Mouse (Mus musculus): ENCODE measurements around the gene Nmt1. TPM values are rescaled to one million over a fixed set of nuclear protein-coding genes. Genes with fewer than 3 reads are reported as not detected.

The Nmt1 gene
- polyA plus RNA-seq, 2 experiments = 22.3 to 44.3 TPM

DNA sequence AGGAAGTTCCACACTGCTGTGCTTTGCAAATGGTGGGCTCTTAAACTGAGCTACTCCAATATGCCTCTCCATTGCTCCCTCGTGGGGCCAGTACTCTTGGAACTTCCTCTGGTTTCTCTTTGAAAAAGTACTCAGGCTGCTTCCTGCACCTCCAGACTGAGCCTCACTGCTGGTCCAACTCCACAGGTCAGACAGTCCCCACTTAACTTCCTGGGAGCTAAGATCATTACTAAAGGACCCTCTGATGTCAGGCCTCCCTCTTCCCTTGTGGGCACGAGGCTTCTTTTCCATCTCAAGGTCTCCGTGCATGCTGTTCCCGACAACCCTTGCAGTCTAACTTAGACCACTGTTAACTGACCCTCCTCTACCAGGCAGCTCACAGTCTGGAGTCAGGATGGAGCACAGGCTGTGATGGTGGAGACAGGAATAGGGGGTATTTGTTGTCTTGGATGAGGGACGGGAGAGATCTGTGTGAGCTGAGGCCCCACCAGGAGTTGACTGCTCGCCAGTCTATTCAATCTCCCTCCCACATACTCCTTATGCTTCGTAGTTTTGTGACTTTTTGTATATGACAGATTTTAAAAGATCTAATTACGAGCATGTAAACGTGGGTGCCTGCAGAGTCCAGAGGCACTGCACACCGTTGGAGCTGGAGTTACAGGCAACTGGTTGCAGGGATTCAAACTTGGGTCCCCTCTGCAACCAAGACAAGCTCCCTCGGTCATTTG lies 22.6 kb upstream of the Nmt1 start:
- Histone ChIP-seq H3K4me3 (ENCODE audit: insufficient read depth in 1 of 2, low read depth in 2 of 2, low read length in 2 of 2) (no peak overlapping the region), H3K27ac (no peak overlapping the region), H3K27me3 (ENCODE audit: control insufficient read depth, insufficient read depth, low read length) (no peaks in the 10 kb centered on the region), H3K9me3 (ENCODE audit: control insufficient read depth, low read length) (no peaks in the 10 kb centered on the region), H3K4me2 (ENCODE audit: low read depth) (no peak overlapping the region), H3K36me3 (replicated peaks; ENCODE audit: control insufficient read depth, insufficient read depth, low read depth) (no peaks in the 10 kb centered on the region), H3K4me1 (replicated peaks; ENCODE audit: control insufficient read depth in 2 of 2, insufficient read depth in 2 of 2, low read length in 1 of 2) (peaks cover 0 to 17% of the 10 kb centered on the region in 2 experiments; a peak in 2 of 4 replicates), H3K9ac (replicated peaks) (no peak overlapping the region)
- ATAC-seq (ENCODE audit: insufficient read depth) = no peak
- WGBS (ENCODE audit: insufficient replicate concordance) = 61% methylated on average over 11 of the region's 11 CpGs
- DNase-seq (ENCODE audit: low read depth in 3 of 3, low spot score in 3 of 3) = no peak
- TF ChIP-seq EP300 (IDR thresholded peaks at IDR 0.05; ENCODE audit: low read depth) (no peak), CTCF (IDR thresholded peaks at IDR 0.05; ENCODE audit: low read depth) (no peak)

DNA sequence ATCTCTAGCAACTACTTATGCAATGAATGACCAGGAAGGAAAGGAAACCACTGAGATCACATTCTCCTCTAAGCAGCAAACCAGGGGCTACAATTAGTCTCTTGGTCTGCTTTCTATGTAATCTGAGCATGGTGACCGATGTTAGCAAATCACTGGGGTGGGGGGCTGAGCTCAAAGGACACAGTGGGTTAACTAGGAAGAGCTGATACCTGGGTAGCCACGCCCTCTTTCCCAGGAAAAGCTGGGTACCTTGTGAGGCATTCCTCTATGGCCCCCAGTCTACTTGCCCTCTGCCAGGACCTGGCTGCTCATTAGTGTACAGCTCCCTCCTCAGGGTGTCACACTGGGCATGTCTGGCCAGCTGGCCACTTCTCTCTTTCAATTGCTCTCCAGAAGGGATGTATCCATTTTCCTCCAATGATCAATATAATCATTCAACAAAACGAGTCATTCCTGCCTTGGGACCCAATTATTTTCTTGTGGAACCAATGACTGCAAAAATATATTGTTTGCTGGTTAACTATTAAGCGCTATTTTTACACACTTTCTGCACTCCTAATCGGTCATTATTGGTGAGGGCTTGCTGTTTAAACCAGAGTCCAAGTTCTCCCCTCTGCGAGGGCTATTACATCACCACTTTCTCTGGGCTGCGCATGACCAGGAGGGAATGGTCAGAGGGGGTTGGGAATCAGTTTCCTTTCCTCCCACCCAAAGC lies 21.5 kb upstream of the Nmt1 start:
- 59% methylated on average over 7 of the region's 7 CpGs for WGBS (ENCODE audit: insufficient replicate concordance)
- no peak overlapping the region for H3K4me2 ChIP-seq (ENCODE audit: low read depth)
- H3K4me1 ChIP-seq (replicated peaks; ENCODE audit: control insufficient read depth in 2 of 2, insufficient read depth in 2 of 2, low read length in 1 of 2) = peaks cover 0 to 17% of the 10 kb centered on the region in 2 experiments; a peak in 2 of 4 replicates
- no peaks in the 10 kb centered on the region for H3K36me3 ChIP-seq (replicated peaks; ENCODE audit: control insufficient read depth, insufficient read depth, low read depth)
- no peak overlapping the region for H3K27ac ChIP-seq
- no peak overlapping the region for H3K4me3 ChIP-seq (ENCODE audit: insufficient read depth in 1 of 2, low read depth in 2 of 2, low read length in 2 of 2)
- no peaks in the 10 kb centered on the region for H3K9me3 ChIP-seq (ENCODE audit: control insufficient read depth, low read length)
- ATAC-seq (ENCODE audit: insufficient read depth) (no peak), DNase-seq (ENCODE audit: low read depth in 3 of 3, low spot score in 3 of 3) (no peak)
- H3K9ac ChIP-seq (replicated peaks) = no peak overlapping the region
- TF ChIP-seq EP300 (IDR thresholded peaks at IDR 0.05; ENCODE audit: low read depth) (no peak), CTCF (IDR thresholded peaks at IDR 0.05; ENCODE audit: low read depth) (no peak)
- no peaks in the 10 kb centered on the region for H3K27me3 ChIP-seq (ENCODE audit: control insufficient read depth, insufficient read depth, low read length)

DNA sequence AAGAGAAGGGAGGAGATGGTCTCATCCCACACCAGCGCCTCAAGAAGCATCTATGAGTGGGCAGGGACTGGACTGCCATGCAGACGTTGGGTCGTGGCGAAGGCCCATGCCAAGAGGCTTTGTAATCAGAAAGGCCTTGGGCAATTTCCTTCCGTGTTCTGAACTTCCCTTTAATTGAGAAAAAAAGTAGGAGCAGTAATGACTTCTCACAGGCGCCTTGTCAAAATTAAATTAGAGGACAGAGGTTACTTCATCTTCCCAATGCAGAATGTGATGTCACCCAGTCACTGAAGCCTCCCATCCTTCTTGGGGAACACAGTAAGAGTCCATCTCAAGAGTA lies 21.0 kb upstream of the Nmt1 start:
- ATAC-seq (ENCODE audit: insufficient read depth) (peak; percentile 49; the same call in 1 of the 2 replicates), DNase-seq (ENCODE audit: low read depth in 3 of 3, low spot score in 3 of 3) (no peak)
- H3K27me3 ChIP-seq (ENCODE audit: control insufficient read depth, insufficient read depth, low read length) = no peaks in the 10 kb centered on the region
- H3K9ac ChIP-seq (replicated peaks) = no peak overlapping the region
- H3K27ac ChIP-seq = no peak overlapping the region
- no peak overlapping the region for H3K4me3 ChIP-seq (ENCODE audit: insufficient read depth in 1 of 2, low read depth in 2 of 2, low read length in 2 of 2)
- 44% methylated on average over 6 of the region's 6 CpGs for WGBS (ENCODE audit: insufficient replicate concordance)
- H3K4me2 ChIP-seq (ENCODE audit: low read depth) = no peak overlapping the region
- no peaks in the 10 kb centered on the region for H3K9me3 ChIP-seq (ENCODE audit: control insufficient read depth, low read length)
- H3K36me3 ChIP-seq (replicated peaks; ENCODE audit: control insufficient read depth, insufficient read depth, low read depth) = no peaks in the 10 kb centered on the region
- peaks cover 0 to 17% of the 10 kb centered on the region in 2 experiments; a peak in 2 of 4 replicates for H3K4me1 ChIP-seq (replicated peaks; ENCODE audit: control insufficient read depth in 2 of 2, insufficient read depth in 2 of 2, low read length in 1 of 2)
- no peak for TF ChIP-seq CTCF (IDR thresholded peaks at IDR 0.05; ENCODE audit: low read depth)
- TF ChIP-seq EP300 (IDR thresholded peaks at IDR 0.05; ENCODE audit: low read depth) = no peak

DNA sequence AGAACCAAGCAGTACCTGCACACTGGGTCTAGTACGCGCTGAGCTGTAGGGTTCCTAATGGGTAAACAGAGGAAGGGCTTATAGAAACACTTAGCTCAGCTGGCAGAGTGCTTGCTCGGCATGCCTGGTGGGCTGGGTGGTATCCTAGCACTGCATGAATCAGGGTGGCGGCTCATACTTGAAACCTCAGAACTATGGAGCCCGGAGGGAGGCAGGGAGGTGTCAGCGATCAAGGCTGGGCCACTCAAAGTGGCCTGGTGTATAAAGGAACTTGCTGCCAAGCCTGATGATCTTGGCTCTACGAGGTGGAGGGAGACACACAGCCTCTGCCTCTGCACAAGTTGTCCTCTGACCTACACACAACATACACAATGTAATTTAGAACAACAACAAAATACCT lies 19.4 kb upstream of the Nmt1 start:
- WGBS (ENCODE audit: insufficient replicate concordance) = 72% methylated on average over 7 of the region's 7 CpGs
- Histone ChIP-seq H3K9ac (replicated peaks) (no peak overlapping the region), H3K36me3 (replicated peaks; ENCODE audit: control insufficient read depth, insufficient read depth, low read depth) (no peaks in the 10 kb centered on the region), H3K27ac (no peak overlapping the region), H3K9me3 (ENCODE audit: control insufficient read depth, low read length) (no peaks in the 10 kb centered on the region), H3K4me2 (ENCODE audit: low read depth) (no peak overlapping the region), H3K4me3 (ENCODE audit: insufficient read depth in 1 of 2, low read depth in 2 of 2, low read length in 2 of 2) (no peak overlapping the region), H3K27me3 (ENCODE audit: control insufficient read depth, insufficient read depth, low read length) (no peaks in the 10 kb centered on the region), H3K4me1 (replicated peaks; ENCODE audit: control insufficient read depth in 2 of 2, insufficient read depth in 2 of 2, low read length in 1 of 2) (peaks cover 0 to 17% of the 10 kb centered on the region in 2 experiments; a peak in 2 of 4 replicates)
- no peak for TF ChIP-seq EP300 (IDR thresholded peaks at IDR 0.05; ENCODE audit: low read depth)
- TF ChIP-seq CTCF (IDR thresholded peaks at IDR 0.05; ENCODE audit: low read depth) = no peak
- no peak for ATAC-seq (ENCODE audit: insufficient read depth)
- DNase-seq (ENCODE audit: low read depth in 3 of 3, low spot score in 3 of 3) = no peak

DNA sequence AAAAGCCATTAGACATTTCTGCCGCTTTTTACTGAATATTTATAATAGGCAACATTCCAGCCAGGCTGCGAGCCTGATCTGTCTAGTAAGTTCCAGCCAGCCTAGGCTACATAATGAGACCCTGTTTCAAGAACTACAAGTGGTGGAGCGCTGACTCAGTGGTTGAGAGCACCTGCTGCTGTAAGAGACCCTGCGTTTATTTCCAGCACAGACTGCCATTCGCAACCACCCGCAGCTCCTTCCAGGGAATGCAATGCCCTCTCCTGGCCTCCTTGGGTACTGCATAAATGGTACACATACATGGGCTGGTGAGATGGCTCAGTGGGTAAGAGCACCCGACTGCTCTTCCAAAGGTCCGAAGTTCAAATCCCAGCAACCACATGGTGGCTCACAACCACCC lies 18.8 kb upstream of the Nmt1 start:
- 82% methylated on average over 8 of the region's 8 CpGs for WGBS (ENCODE audit: insufficient replicate concordance)
- no peak overlapping the region for H3K4me2 ChIP-seq (ENCODE audit: low read depth)
- no peak for ATAC-seq (ENCODE audit: insufficient read depth)
- no peaks in the 10 kb centered on the region for H3K9me3 ChIP-seq (ENCODE audit: control insufficient read depth, low read length)
- no peaks in the 10 kb centered on the region for H3K27me3 ChIP-seq (ENCODE audit: control insufficient read depth, insufficient read depth, low read length)
- TF ChIP-seq CTCF (IDR thresholded peaks at IDR 0.05; ENCODE audit: low read depth) (peak; percentile 77), EP300 (IDR thresholded peaks at IDR 0.05; ENCODE audit: low read depth) (no peak)
- H3K9ac ChIP-seq (replicated peaks) = no peak overlapping the region
- H3K4me3 ChIP-seq (ENCODE audit: insufficient read depth in 1 of 2, low read depth in 2 of 2, low read length in 2 of 2) = no peak overlapping the region
- no peaks in the 10 kb centered on the region for H3K36me3 ChIP-seq (replicated peaks; ENCODE audit: control insufficient read depth, insufficient read depth, low read depth)
- DNase-seq (ENCODE audit: low read depth in 3 of 3, low spot score in 3 of 3) = no peak
- H3K4me1 ChIP-seq (replicated peaks; ENCODE audit: control insufficient read depth in 2 of 2, insufficient read depth in 2 of 2, low read length in 1 of 2) = peaks cover 0 to 17% of the 10 kb centered on the region in 2 experiments; a peak in 2 of 4 replicates
- no peak overlapping the region for H3K27ac ChIP-seq

Measured in liver, embryonic 14.5 days (tissue).